Mouse (Mus musculus): ENCODE measurements at regions not wholly inside any gene's neighbourhood (a gene's known extent, or its start where the extent isn't known, plus 50 kb on each side); places are given as distances from the start of the nearest gene placed in this dataset.

DNA sequence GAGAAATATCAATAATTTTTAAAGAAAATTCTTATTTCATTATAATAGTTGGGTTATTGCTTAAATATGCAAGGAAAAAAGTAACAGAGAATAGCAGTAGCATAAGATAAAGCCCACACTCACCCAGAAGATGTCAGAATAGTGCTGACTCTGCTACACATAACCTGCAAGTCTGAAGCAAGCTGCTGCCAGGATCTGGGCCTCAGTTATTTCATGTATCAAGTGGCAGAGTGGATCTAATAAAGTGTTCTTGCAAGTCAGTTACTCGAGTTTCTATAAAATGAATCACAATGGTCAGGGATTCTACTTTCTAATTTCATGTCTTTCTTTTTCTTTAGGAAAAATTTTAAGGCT is 466.2 kb downstream of the Klhl13 start:
- no peak for DNase-seq

- no peak for DNase-seq
Observed at GRCm38 (mm10) chrX:22898048-22898697, 466.7 kb downstream of the Klhl13 start.

DNA sequence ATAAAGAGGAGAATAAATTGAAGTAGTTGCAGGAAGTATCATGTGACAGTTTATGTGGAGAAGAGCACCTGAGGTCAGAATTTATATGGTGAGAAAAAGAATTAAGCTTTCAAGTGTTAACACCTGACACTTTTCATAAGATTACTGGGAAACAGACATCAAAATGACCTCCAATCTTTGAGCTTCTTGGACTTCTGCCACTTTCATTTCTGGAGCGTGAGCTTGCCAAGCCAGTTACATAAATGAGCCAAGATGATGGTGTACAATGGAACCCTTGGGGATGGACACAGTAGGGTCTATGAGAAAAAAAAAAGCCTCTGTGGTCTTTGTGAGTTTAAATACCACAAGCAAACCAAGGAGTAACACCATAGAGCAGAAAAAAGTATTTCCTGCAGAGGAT is 495.1 kb downstream of the Klhl13 start:
- DNase-seq: peak; percentile 1

DNA sequence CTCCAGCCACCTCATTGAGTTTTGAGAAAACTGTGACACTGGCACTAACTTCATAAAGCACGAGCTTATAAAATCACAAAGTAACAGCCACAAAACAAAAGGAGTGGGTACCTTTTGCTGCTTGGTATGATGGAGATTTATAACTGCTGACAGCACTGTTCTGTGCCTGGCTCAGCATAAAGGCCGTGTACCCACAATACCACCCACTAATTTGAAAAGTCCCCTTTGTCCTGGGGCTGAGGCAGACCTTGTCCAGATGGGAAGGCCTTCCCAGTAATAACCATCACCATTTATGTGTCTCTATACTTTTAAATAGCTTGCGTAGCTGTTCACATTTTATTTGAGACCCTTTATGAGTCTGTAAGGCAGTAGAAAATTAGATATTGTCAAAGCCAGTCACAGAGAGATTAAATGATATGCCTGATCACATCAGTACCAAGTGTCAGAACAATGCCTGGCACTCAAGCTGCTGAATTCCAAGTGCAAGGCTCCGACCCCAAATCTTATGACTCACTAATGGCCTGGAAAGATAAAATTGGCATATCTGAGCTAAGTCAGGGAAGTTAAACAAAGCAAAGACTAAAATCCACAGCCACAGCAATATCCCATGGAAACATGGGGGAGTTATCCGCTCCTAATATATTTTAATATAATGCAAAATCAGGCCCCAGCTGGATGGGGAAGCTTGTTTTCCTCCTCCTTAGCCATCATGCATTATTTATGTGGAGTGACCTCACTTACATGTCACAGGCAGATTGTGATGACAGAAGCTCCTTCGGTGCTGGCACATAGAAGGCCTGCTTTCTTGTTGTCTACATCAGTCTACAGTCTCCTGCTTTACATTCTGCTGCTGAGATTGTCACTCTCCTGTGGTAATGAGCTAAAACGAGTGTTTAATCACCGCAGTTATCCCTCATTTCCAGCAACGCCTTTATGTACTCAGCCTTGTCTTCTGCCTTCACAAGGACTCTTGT is 515.1 kb downstream of the Klhl13 start:
- DNase-seq: no peak

DNA sequence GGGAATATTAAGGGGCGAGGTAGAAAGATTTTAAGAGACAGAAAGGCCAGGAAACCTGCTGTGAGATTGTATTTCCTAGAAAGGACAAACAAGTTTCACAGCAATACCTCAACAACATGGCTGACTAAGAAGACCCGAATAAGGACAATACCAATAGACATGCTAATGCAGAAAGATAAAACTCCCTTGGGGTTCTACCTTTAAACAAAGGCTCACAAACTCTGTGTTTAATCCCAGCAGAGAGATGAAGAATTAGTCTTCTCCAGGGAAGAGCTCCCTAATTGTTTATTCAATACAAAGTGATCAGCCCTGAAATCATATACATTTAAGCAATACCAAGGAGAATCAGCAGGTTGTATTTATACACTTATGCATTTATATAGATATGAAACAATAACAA is 516.1 kb downstream of the Klhl13 start:
- no peak for DNase-seq

GRCm38 (mm10) chrX:22833226-22833625 is 531.7 kb downstream of the Klhl13 start:
- DNase-seq: no peak

- no peak for DNase-seq
Observed at GRCm38 (mm10) chrX:22805184-22805583, 559.7 kb downstream of the Klhl13 start.

GRCm38 (mm10) chrX:22769971-22770530 is 594.8 kb downstream of the Klhl13 start:
- no peak for DNase-seq

GRCm38 (mm10) chrX:22739235-22739634 is 625.6 kb downstream of the Klhl13 start:
- no peak for DNase-seq

DNA sequence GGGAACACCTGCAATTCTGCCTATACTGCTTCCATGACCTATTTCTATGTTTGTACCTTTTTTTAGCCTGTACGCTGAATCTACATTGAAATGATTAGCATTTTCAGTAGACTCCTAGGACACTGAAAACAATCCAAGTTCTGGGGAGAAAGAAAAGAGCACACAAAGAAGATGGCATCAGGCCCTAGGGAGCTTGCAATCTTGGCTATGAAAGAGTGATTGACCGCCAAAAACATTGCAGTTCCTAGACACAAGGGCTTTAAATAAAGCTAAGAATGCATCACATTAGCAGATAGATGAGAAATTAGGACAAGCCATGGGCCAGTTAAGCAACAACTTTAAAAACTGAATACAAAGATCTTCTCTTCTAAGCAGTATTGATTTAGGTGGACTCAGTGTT is 666.7 kb downstream of the Klhl13 start:
- DNase-seq: no peak

DNA sequence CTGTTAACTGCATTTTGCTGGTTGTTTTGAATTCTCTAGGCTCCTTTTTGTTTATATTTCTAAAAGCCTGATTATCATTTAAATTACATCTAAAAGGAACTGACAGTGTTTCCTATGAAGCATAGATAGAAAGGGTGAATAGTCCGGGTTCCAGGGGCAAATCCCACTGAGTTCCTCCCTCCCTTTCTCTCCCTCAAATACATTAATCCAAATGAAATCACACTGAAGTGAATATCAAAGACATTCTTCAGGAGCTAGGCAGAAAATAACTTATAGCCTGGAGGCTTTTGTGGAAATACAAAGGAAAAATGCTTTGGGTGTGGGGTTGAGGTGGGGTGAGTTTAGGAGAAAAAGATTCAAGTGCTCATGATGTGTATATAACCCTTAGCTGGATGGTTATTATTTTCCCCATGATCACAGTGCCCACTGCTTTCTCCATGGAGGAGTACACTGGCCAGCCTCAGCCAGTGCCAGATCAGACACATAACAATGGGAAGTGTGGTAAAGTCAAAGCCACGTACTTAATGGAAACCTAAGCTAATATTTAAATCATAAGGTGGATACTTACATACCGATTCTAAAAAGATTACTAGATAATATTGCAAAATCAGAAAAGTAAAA is 707.0 kb downstream of the Klhl13 start:
- DNase-seq: no peak
